Mouse (Mus musculus): ENCODE measurements around the gene Mrps21. TPM values are rescaled to one million over a fixed set of nuclear protein-coding genes. Genes with fewer than 3 reads are reported as not detected.

Mrps21 gene
- polyA plus RNA-seq, 1 experiment = 28.0 TPM

- TF ChIP-seq POLR2A (IDR thresholded peaks at IDR 0.05; ENCODE audit: low read depth, low read length) = peak; percentile 54
- no peak for TF ChIP-seq CTCF (IDR thresholded peaks at IDR 0.05; ENCODE audit: extremely low read depth, insufficient read depth, insufficient read length, insufficient replicate concordance)
- peak within 1 kb of the TSS; percentile 68 for H3K27ac ChIP-seq (ENCODE audit: insufficient read depth, low read length)
- DNase-seq (ENCODE audit: low read depth in 1 of 2, low spot score in 2 of 2) = peak; percentile 77 to 94
- no peaks in the 10 kb centered on the region; the same call in 1 of the 2 replicates for H3K4me1 ChIP-seq (ENCODE audit: control insufficient read depth, insufficient read depth, insufficient read length)
- no peaks in the 10 kb centered on the region for H3K27me3 ChIP-seq (ENCODE audit: control insufficient read depth, insufficient read depth, low read length)
- H3K36me3 ChIP-seq (ENCODE audit: control insufficient read depth, insufficient read depth, low read length) = peaks cover 20% of the 10 kb centered on the region
- H3K4me3 ChIP-seq (ENCODE audit: extremely low read depth, insufficient read depth, insufficient read length) = peak within 1 kb of the TSS; percentile 77
- under 1% methylated on average over 56 of the region's 56 CpGs for WGBS
Measured at GRCm38 (mm10) chr3:95855502-95856089, 15.7 kb downstream of the Mrps21 start, which contains the start of gene Prpf3. Prpf3 (minus strand) TSS chr3:95855885.

DNA sequence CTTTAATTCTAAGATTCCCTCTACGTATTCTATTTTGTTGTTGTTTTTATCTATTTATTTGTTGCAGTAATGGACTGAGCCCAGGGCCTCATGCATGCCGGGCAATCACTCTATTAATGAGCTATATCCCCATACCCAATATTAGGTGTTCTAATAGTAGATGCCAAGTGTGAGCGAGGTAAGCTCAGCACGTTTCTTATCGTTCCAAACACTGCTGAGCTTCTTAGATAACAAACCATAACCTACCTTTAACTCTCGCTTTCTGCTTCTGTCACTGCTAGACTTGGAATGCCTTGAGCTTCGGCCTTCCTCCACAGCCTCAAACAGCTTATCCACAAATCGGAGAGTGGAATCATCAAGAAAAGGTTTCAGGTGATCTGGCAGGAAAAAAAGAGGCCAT, 20.0 kb downstream of the Mrps21 start:
- TF ChIP-seq POLR2A (IDR thresholded peaks at IDR 0.05; ENCODE audit: low read depth, low read length) (no peak), CTCF (IDR thresholded peaks at IDR 0.05; ENCODE audit: extremely low read depth, insufficient read depth, insufficient read length, insufficient replicate concordance) (no peak)
- Histone ChIP-seq H3K27ac (ENCODE audit: insufficient read depth, low read length) (no peak overlapping the region), H3K27me3 (ENCODE audit: control insufficient read depth, insufficient read depth, low read length) (no peaks in the 10 kb centered on the region), H3K36me3 (ENCODE audit: control insufficient read depth, insufficient read depth, low read length) (peaks cover 49% of the 10 kb centered on the region), H3K4me1 (ENCODE audit: control insufficient read depth, insufficient read depth, insufficient read length) (no peaks in the 10 kb centered on the region; the same call in 1 of the 2 replicates), H3K4me3 (ENCODE audit: extremely low read depth, insufficient read depth, insufficient read length) (no peak overlapping the region)
- no peak for DNase-seq (ENCODE audit: low read depth in 1 of 2, low spot score in 2 of 2)
- WGBS = 84% methylated on average over 8 of the region's 8 CpGs

GRCm38 (mm10) chr3:95850611-95851010, 20.7 kb downstream of the Mrps21 start:
- no peaks in the 10 kb centered on the region for H3K27me3 ChIP-seq (ENCODE audit: control insufficient read depth, insufficient read depth, low read length)
- DNase-seq (ENCODE audit: low read depth in 1 of 2, low spot score in 2 of 2) = no peak
- no peak for TF ChIP-seq CTCF (IDR thresholded peaks at IDR 0.05; ENCODE audit: extremely low read depth, insufficient read depth, insufficient read length, insufficient replicate concordance)
- no peak for TF ChIP-seq POLR2A (IDR thresholded peaks at IDR 0.05; ENCODE audit: low read depth, low read length)
- no peaks in the 10 kb centered on the region; the same call in 1 of the 2 replicates for H3K4me1 ChIP-seq (ENCODE audit: control insufficient read depth, insufficient read depth, insufficient read length)
- H3K36me3 ChIP-seq (ENCODE audit: control insufficient read depth, insufficient read depth, low read length) = peaks cover 55% of the 10 kb centered on the region
- 83% methylated on average over 4 of the region's 4 CpGs for WGBS
- H3K4me3 ChIP-seq (ENCODE audit: extremely low read depth, insufficient read depth, insufficient read length) = no peak overlapping the region
- no peak overlapping the region for H3K27ac ChIP-seq (ENCODE audit: insufficient read depth, low read length)

DNA sequence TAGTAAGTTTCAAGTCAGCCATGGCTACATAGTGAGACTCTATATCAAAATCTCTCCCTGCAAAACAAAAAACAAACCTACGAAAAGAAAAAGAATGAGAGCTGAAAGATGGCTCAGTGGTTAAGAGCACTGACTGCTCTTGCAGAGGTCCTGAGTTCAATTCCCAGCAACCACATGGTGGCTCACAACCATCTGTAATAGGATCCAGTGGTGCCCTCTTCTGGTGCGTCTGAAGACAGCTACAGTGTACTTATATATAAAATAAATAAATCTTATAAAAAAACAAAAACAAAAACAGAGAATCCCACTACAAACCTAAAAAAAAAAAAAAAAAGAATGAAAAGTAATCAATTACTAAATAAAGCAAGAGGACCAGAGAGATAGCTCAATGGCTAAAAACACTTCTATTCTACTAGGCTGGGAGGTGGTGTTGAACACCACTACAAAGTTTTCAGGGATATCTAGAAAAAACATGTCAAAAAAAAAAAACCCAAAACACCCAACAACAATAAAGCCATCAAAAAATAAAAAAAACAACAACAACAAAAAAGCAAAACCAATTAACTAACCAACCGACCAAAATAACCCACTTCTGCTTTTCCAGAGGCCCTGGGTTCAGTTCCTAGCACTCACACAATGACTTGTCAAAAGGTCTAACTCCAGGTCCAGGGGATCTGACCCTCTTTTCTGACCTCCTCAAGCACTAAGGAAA, 28.7 kb downstream of the Mrps21 start:
- no peak for TF ChIP-seq CTCF (IDR thresholded peaks at IDR 0.05; ENCODE audit: extremely low read depth, insufficient read depth, insufficient read length, insufficient replicate concordance)
- TF ChIP-seq POLR2A (IDR thresholded peaks at IDR 0.05; ENCODE audit: low read depth, low read length) = no peak
- Histone ChIP-seq H3K4me1 (ENCODE audit: control insufficient read depth, insufficient read depth, insufficient read length) (no peaks in the 10 kb centered on the region), H3K27me3 (ENCODE audit: control insufficient read depth, insufficient read depth, low read length) (no peaks in the 10 kb centered on the region), H3K36me3 (ENCODE audit: control insufficient read depth, insufficient read depth, low read length) (peaks cover 43% of the 10 kb centered on the region), H3K27ac (ENCODE audit: insufficient read depth, low read length) (no peak overlapping the region), H3K4me3 (ENCODE audit: extremely low read depth, insufficient read depth, insufficient read length) (no peak overlapping the region)
- 84% methylated on average over 3 of the region's 3 CpGs for WGBS
- DNase-seq (ENCODE audit: low read depth in 1 of 2, low spot score in 2 of 2) = no peak

DNA sequence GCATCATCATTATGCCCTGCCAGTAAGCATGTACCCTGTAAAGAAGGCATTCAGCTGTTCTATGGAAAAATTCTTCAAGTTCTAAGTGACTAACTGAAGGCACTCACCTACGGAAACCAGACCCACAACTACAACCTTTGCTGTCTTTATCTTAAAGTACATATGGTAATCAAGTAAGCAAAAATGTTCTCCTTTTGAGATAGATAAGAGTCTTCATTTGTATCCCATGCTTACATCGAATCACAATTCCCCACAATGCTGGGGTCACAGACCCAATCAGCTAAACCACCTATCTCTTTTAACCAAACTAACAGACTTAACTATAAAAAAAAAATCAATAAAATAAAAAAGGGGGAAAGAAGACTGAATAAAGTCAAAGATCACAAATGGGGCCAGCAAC, 32.1 kb downstream of the Mrps21 start:
- WGBS = 82% methylated on average over 2 of the region's 2 CpGs
- Histone ChIP-seq H3K27ac (ENCODE audit: insufficient read depth, low read length) (no peak overlapping the region), H3K36me3 (ENCODE audit: control insufficient read depth, insufficient read depth, low read length) (peaks cover 40% of the 10 kb centered on the region), H3K27me3 (ENCODE audit: control insufficient read depth, insufficient read depth, low read length) (no peaks in the 10 kb centered on the region), H3K4me1 (ENCODE audit: control insufficient read depth, insufficient read depth, insufficient read length) (no peaks in the 10 kb centered on the region), H3K4me3 (ENCODE audit: extremely low read depth, insufficient read depth, insufficient read length) (no peak overlapping the region)
- no peak for DNase-seq (ENCODE audit: low read depth in 1 of 2, low spot score in 2 of 2)
- TF ChIP-seq CTCF (IDR thresholded peaks at IDR 0.05; ENCODE audit: extremely low read depth, insufficient read depth, insufficient read length, insufficient replicate concordance) (no peak), POLR2A (IDR thresholded peaks at IDR 0.05; ENCODE audit: low read depth, low read length) (no peak)

DNA sequence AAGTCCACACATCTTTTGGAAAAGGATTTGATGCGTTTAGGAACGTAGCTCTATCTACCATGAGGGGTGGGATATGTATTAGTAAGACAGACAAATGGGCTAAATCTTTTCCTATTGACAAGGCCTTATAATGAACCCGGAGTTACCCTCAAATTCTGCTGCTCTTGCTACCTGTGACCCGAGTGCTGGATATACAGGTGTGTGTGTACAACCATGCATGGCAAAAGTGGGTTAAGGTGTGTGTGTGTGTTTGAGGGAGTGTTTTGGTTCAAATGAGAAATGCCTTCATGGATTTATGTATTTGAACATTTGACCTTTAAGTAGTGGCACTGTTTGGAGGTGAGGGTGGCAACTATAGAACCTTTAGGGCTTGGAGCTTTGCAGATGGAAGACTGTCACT, 42.3 kb downstream of the Mrps21 start:
- no peak for DNase-seq (ENCODE audit: low read depth in 1 of 2, low spot score in 2 of 2)
- WGBS = 97% methylated on average over 4 of the region's 4 CpGs
- Histone ChIP-seq H3K27ac (ENCODE audit: insufficient read depth, low read length) (no peak overlapping the region), H3K4me3 (ENCODE audit: extremely low read depth, insufficient read depth, insufficient read length) (no peak overlapping the region), H3K27me3 (ENCODE audit: control insufficient read depth, insufficient read depth, low read length) (no peaks in the 10 kb centered on the region), H3K4me1 (ENCODE audit: control insufficient read depth, insufficient read depth, insufficient read length) (no peaks in the 10 kb centered on the region), H3K36me3 (ENCODE audit: control insufficient read depth, insufficient read depth, low read length) (peaks cover 16% of the 10 kb centered on the region)
- TF ChIP-seq CTCF (IDR thresholded peaks at IDR 0.05; ENCODE audit: extremely low read depth, insufficient read depth, insufficient read length, insufficient replicate concordance) (no peak), POLR2A (IDR thresholded peaks at IDR 0.05; ENCODE audit: low read depth, low read length) (no peak)

- no peak overlapping the region for H3K27ac ChIP-seq (ENCODE audit: insufficient read depth, low read length)
- H3K36me3 ChIP-seq (ENCODE audit: control insufficient read depth, insufficient read depth, low read length) = peaks cover 2% of the 10 kb centered on the region; the same call in 1 of the 2 replicates
- no peaks in the 10 kb centered on the region for H3K27me3 ChIP-seq (ENCODE audit: control insufficient read depth, insufficient read depth, low read length)
- no peak for DNase-seq (ENCODE audit: low read depth in 1 of 2, low spot score in 2 of 2)
- H3K4me1 ChIP-seq (ENCODE audit: control insufficient read depth, insufficient read depth, insufficient read length) = no peaks in the 10 kb centered on the region
- 67% methylated on average over 2 of the region's 2 CpGs for WGBS
- TF ChIP-seq CTCF (IDR thresholded peaks at IDR 0.05; ENCODE audit: extremely low read depth, insufficient read depth, insufficient read length, insufficient replicate concordance) (no peak), POLR2A (IDR thresholded peaks at IDR 0.05; ENCODE audit: low read depth, low read length) (no peak)
- no peak overlapping the region for H3K4me3 ChIP-seq (ENCODE audit: extremely low read depth, insufficient read depth, insufficient read length)
Measured at GRCm38 (mm10) chr3:95826275-95826674, 45.0 kb downstream of the Mrps21 start.

Measured in spleen, adult 2 months (tissue).